Mouse (Mus musculus): Measurements from ENCODE around the gene Ly86. TPM values are rescaled to one million over a fixed set of nuclear protein-coding genes. Genes with fewer than 3 reads are reported as not detected.

Ly86 gene
- polyA plus RNA-seq, 1 experiment from 2014 or later: 4.8 TPM

- 53% methylated on average over 6 of the region's 6 CpGs for WGBS
- Histone ChIP-seq H3K36me3 (replicated peaks) (no peaks in the 10 kb centered on the region), H3K27ac (replicated peaks) (no peak overlapping the region), H3K4me3 (no peak overlapping the region), H3K4me1 (peaks cover 36% of the 10 kb centered on the region), H3K27me3 (replicated peaks; ENCODE audit: low read depth, poor library complexity, severe bottlenecking) (peaks cover 9% of the 10 kb centered on the region; the same call in 1 of the 2 replicates), H3K9me3 (no peaks in the 10 kb centered on the region)
- DNase-seq (ENCODE audit: low spot score): no peak
These were observed 109.3 kb downstream of the Ly86 start for GRCm38 (mm10) chr13:37454356-37454755.

GRCm38 (mm10) chr13:37455561-37455960 is 110.6 kb downstream of the Ly86 start:
- Histone ChIP-seq H3K9me3 (no peaks in the 10 kb centered on the region), H3K27ac (replicated peaks) (no peak overlapping the region), H3K4me3 (no peak overlapping the region), H3K27me3 (replicated peaks; ENCODE audit: low read depth, poor library complexity, severe bottlenecking) (peaks cover 9% of the 10 kb centered on the region; the same call in 1 of the 2 replicates), H3K36me3 (replicated peaks) (no peaks in the 10 kb centered on the region), H3K4me1 (peaks cover 36% of the 10 kb centered on the region)
- WGBS: 77% methylated on average over 3 of the region's 3 CpGs
- DNase-seq (ENCODE audit: low spot score): no peak

- 61% methylated on average over 11 of the region's 11 CpGs for WGBS
- Histone ChIP-seq H3K27me3 (replicated peaks; ENCODE audit: low read depth, poor library complexity, severe bottlenecking) (0 out of 2 replicates have a peak, but pooled peaks cover 7% of the 10 kb centered on the region), H3K4me3 (no peak overlapping the region), H3K4me1 (peaks cover 28% of the 10 kb centered on the region), H3K9me3 (no peaks in the 10 kb centered on the region), H3K36me3 (replicated peaks) (no peaks in the 10 kb centered on the region), H3K27ac (replicated peaks) (no peak overlapping the region)
- no peak for DNase-seq (ENCODE audit: low spot score)
These were observed 112.2 kb downstream of the Ly86 start for GRCm38 (mm10) chr13:37457007-37457827.

GRCm38 (mm10) chr13:37458557-37458956 is 113.5 kb downstream of the Ly86 start:
- no peak overlapping the region for H3K27ac ChIP-seq (replicated peaks)
- H3K9me3 ChIP-seq: no peaks in the 10 kb centered on the region
- 83% methylated on average over 5 of the region's 5 CpGs for WGBS

GRCm38 (mm10) chr13:37459022-37459421 is 114.0 kb downstream of the Ly86 start:
- no peak for DNase-seq (ENCODE audit: low spot score)
- no peaks in the 10 kb centered on the region for H3K36me3 ChIP-seq (replicated peaks)
- H3K9me3 ChIP-seq: no peaks in the 10 kb centered on the region
- no peak overlapping the region for H3K4me3 ChIP-seq
- H3K27me3 ChIP-seq (replicated peaks; ENCODE audit: low read depth, poor library complexity, severe bottlenecking): no peaks in the 10 kb centered on the region
- H3K4me1 ChIP-seq: peaks cover 12% of the 10 kb centered on the region
- 84% methylated on average over 10 of the region's 10 CpGs for WGBS
- H3K27ac ChIP-seq (replicated peaks): no peak overlapping the region

More at GRCm38 (mm10) chr13:37458557-37458956, 113.5 kb downstream of the Ly86 start:
- Histone ChIP-seq H3K4me3 (no peak overlapping the region), H3K36me3 (replicated peaks) (no peaks in the 10 kb centered on the region), H3K4me1 (peaks cover 15% of the 10 kb centered on the region), H3K27me3 (replicated peaks; ENCODE audit: low read depth, poor library complexity, severe bottlenecking) (no peaks in the 10 kb centered on the region)
- DNase-seq (ENCODE audit: low spot score): no peak

- Histone ChIP-seq H3K27me3 (replicated peaks; ENCODE audit: low read depth, poor library complexity, severe bottlenecking) (no peaks in the 10 kb centered on the region), H3K4me3 (no peak overlapping the region), H3K27ac (replicated peaks) (no peak overlapping the region), H3K36me3 (replicated peaks) (no peaks in the 10 kb centered on the region), H3K4me1 (peaks cover 12% of the 10 kb centered on the region), H3K9me3 (no peaks in the 10 kb centered on the region)
- no peak for DNase-seq (ENCODE audit: low spot score)
- 77% methylated on average over 28 of the region's 28 CpGs for WGBS
These were observed 115.2 kb downstream of the Ly86 start for GRCm38 (mm10) chr13:37459957-37460930.

GRCm38 (mm10) chr13:37462049-37462702 is 117.2 kb downstream of the Ly86 start:
- no peak for DNase-seq (ENCODE audit: low spot score)
- Histone ChIP-seq H3K27me3 (replicated peaks; ENCODE audit: low read depth, poor library complexity, severe bottlenecking) (peaks cover 6% of the 10 kb centered on the region; the same call in 1 of the 2 replicates), H3K36me3 (replicated peaks) (no peaks in the 10 kb centered on the region), H3K4me1 (peaks cover 2% of the 10 kb centered on the region; the same call in 1 of the 2 replicates), H3K27ac (replicated peaks) (no peak overlapping the region), H3K9me3 (no peaks in the 10 kb centered on the region), H3K4me3 (no peak overlapping the region)
- 91% methylated on average over 12 of the region's 12 CpGs for WGBS

GRCm38 (mm10) chr13:37465710-37466109 is 120.7 kb downstream of the Ly86 start:
- 87% methylated on average over 6 of the region's 6 CpGs for WGBS
- H3K36me3 ChIP-seq (replicated peaks): no peaks in the 10 kb centered on the region
- H3K9me3 ChIP-seq: no peaks in the 10 kb centered on the region
- H3K27ac ChIP-seq (replicated peaks): no peak overlapping the region
- no peak overlapping the region for H3K4me3 ChIP-seq
- peaks cover 28% of the 10 kb centered on the region; the same call in 1 of the 2 replicates for H3K27me3 ChIP-seq (replicated peaks; ENCODE audit: low read depth, poor library complexity, severe bottlenecking)
- peaks cover 9% of the 10 kb centered on the region for H3K4me1 ChIP-seq
- no peak for DNase-seq (ENCODE audit: low spot score)

GRCm38 (mm10) chr13:37467795-37468194 is 122.8 kb downstream of the Ly86 start:
- peaks cover 9% of the 10 kb centered on the region for H3K4me1 ChIP-seq
- 13% methylated on average over 8 of the region's 8 CpGs for WGBS
- H3K4me3 ChIP-seq: no peak overlapping the region
- peaks cover 28% of the 10 kb centered on the region; the same call in 1 of the 2 replicates for H3K27me3 ChIP-seq (replicated peaks; ENCODE audit: low read depth, poor library complexity, severe bottlenecking)
- no peaks in the 10 kb centered on the region for H3K36me3 ChIP-seq (replicated peaks)
- peak overlapping the region; percentile 37; the same call in 1 of the 2 replicates for H3K27ac ChIP-seq (replicated peaks)
- H3K9me3 ChIP-seq: no peaks in the 10 kb centered on the region
- DNase-seq (ENCODE audit: low spot score): peak; percentile 63

Measured in embryonic facial prominence, embryonic 10.5 days (tissue).